Mouse (Mus musculus) embryonic stem cell, embryonic (primary cell): ENCODE measurements around the gene Sprn.

Experiments
- CTCF ChIA-PET, 4 experiments: fragments of 300-600 bp in 2 of 4; fragments of 350-600 bp in 2 of 4; sonication (Branson Sonifier 250); formaldehyde crosslinking; loops; one replicate each; lab custom pipeline; 2022; ENCODE audit warnings: inconsistent platforms in 2 of 4; lab: Charles Lee
- POLR2A ChIA-PET, 4 experiments: fragments of 300-600 bp in 2 of 4; fragments of 350-600 bp in 2 of 4; sonication (Branson Sonifier 250); formaldehyde crosslinking; loops; one replicate each; lab custom pipeline; 2022; ENCODE audit warnings: antibody characterized with exemption in 4 of 4, inconsistent platforms in 1 of 4; lab: Charles Lee

Gene Sprn

DNA sequence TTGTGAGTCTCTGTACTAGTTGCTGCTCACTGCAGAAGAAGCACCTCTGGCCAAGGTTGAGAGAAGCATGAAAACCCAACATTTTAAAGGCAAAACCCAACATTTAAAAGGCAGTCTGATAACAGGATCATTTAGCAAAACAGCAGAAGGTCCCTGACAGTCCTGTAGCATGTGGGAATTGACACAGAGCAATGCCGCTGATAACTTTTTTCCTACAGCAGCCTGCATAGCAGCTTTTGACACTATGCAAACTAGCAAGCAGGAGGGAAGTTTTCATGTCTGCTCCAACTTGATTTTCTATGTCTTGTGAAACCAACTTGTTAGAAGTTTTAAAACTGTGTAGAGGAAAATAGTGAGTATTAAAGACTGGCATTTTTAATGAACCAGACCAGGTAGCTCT, 30.3 kb downstream of the Sprn start:
- CTCF ChIA-PET, result interaction anchor here in 3 of 4 experiments (1.0 to 2.0 kb wide), 4 partner anchors 7 to 20 kb away, joined by 3 to 9 read pairs (median 4); partner anchors contain the start of gene Echs1 (in 1 of the 3)
- POLR2A ChIA-PET, result interaction anchor here in 3 of 4 experiments (0.5 to 6.1 kb wide), 18 partner anchors 8 to 186 kb away, joined by 3 to 66 read pairs (median 8); partner anchors contain the start of genes Echs1 (in 3 of the 3), Mtg1 (in 3 of the 3), Paox (in 3 of the 3) and Fuom (in 2 of the 3)

DNA sequence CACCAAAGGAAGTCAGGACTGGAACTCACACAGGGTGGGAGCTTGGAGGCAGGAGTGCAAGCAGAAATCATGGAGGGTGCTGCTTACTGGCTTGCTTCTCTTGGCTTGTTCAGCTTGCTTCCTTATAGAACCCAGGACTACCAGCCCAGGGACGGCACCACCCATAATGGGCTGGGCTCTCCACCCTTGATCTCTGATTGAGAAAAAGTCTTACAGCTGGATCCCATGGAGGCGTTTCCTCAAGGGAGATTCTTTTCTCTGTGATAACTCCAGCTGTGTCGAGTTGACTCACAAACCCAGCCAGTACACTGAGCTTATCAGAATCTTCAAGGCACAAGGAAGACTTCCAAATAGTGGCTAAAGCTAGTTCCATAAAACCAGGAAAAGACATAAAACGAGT, 31.9 kb downstream of the Sprn start:
- ChIA-PET CTCF (interaction anchor here in 2 of 4 experiments (0.6 to 2.7 kb wide), 3 partner anchors 18 to 800 kb away, joined by 3 to 8 read pairs (median 3); no protein-coding TSS in a partner anchor), POLR2A (interaction anchor here in 2 of 4 experiments (1.0 to 6.1 kb wide), 5 partner anchors 11 to 172 kb away, joined by 3 to 66 read pairs (median 4); partner anchors contain the start of genes Fuom (in 1 of the 2) and Mtg1 (in 1 of the 2))

DNA sequence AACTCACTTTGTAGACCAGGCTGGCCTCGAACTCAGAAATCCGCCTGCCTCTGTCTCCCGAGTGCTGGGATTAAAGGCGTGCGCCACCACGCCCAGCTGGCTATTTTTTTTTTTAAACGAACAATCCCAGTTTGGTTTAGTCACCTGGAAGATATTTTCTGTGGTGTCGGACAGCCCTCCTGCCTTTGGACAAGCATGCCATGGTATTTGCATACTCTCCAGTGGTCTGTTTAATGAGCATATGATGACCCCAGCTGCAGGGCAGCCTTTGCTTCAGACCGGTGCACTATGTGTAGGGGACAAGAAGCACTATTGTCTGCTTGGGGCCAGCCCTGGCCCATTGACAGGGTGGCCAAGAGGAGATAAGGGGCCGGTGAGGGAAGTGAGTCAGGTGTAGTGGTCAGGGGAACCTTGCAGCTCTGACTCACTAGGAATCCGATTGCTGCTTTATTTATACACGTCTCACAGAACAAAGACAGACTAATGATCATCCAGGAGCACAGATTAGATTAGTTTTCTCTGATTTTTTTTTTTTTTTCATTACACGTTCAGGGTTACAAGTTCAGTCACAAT, 33.3 kb downstream of the Sprn start:
- ChIA-PET CTCF (interaction anchor here in 2 of 4 experiments (0.7 to 2.7 kb wide), 2 partner anchors 20 to 31 kb away, joined by 3 to 8 read pairs; no protein-coding TSS in a partner anchor), POLR2A (interaction anchor here in 2 of 4 experiments (0.7 to 2.0 kb wide), 4 partner anchors 10 to 751 kb away, joined by 3 to 8 read pairs (median 5); partner anchors contain the start of genes Fuom (in 1 of the 2) and Mtg1 (in 1 of the 2))

DNA sequence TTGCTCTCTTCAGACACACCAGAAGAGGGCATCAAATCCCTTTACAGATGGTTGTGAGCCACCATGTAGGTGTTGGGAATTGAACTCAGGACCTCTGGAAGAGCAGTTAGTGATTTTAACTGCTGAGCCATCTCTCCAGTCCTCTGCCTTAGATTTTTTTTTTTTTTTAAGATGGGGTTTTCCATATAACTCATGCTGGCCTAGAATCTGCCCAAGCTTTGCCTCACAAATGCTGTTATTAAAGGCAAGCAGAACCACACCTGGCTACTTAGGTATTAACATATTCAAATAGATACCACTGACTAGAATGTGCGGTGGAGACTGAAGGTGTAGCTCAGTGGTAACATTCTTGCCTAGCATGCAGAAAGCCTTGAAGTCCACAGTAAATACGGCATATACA, 34.2 kb downstream of the Sprn start:
- ChIA-PET POLR2A (interaction anchor here in 2 of 4 experiments (0.6 to 2.0 kb wide), 4 partner anchors 10 to 651 kb away, joined by 3 to 8 read pairs (median 5); partner anchors contain the start of genes Fuom (in 1 of the 2) and Mtg1 (in 1 of the 2)), CTCF (interaction anchor here in 2 of 4 experiments (0.7 to 1.0 kb wide), 2 partner anchors 21 to 1371 kb away, joined by 3 read pairs; no protein-coding TSS in a partner anchor)

DNA sequence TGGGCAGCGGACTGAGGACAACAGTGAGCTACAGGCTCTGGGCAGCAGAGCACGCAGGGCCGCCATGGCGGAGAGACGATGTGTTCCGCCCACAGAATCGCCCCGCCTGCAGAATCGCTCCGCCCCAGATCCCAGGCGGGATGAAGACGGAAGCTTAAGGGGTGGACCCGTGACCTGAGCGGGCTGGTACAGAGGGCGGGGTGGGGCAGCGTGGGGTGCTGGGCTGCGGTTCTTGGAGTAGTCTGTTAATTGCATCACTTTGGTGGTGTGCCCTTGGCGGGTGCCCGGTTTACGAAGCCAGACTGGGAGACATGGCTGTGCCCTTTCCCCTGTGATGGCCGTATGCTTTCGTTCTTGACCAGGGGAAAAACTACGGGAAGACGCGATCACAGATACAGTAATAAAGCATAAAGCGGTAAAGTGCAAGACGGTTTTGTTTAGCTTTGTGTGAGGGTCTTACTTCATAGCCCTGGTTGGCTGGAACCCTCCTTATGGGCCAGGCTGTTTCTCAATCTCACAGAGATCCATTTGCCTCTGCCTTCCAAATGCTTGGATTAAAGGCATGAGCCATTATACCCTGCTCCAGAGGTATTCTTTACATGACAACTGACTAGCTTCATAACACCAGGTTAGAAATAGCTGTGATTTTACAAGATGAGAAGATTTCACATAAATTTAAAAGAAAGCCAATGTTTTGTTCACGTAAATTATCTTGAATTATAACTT, 38.2 kb downstream of the Sprn start, which contains the start of gene Echs1:
TSS of gene Echs1 (minus strand) at position 148 of the 726 bp plus-strand sequence.
- POLR2A ChIA-PET, result interaction anchor here (0.5 to 7.3 kb wide), 54 partner anchors 8 to 1099 kb away, joined by 3 to 109 read pairs (median 4); partner anchors contain the start of genes Mtg1 (in 4 of the 4), Fuom (in 3 of the 4), Zfp941 (in 2 of the 4) and Gm45785 (in 1 of the 4)
- CTCF ChIA-PET, result interaction anchor here in 3 of 4 experiments (0.6 to 2.8 kb wide), 9 partner anchors 8 to 70 kb away, joined by 3 to 10 read pairs (median 4); partner anchors contain the start of gene Mtg1 (in 1 of the 3)

DNA sequence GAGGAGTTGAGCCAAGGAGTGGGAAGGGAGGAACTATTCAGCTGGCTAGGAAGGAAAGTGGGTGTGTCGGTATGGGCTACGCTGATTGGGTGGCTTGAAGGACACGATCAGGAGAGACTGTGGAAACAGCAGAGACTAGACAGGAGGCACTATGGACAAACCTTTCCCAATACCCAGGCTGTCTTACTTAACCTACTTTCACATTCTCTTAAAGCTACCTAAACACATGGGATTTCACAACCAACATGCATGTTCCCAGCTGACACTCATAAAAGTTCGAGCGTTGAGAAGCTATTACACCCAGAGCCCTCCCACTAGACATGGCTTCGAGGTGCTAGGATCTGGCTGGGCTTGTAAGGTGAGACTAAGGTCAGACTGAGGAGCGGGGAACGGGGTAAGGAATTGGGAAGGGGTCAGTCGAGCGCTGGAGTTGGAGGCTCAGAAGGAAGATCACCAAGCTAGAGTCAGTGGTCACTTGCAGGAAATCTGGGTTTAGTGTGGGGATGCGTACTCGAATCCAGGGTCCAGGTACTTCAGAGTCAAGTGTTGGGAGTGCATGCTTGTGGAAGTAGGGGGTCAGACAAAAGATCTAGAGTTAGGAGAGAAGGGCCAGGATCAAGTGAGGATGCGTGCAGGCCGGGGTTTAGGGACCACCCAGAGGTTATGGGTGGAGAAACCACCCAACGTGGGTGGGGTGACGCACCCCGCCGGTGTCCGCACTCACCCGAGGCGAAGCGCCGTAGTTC, 38.9 kb downstream of the Sprn start, which contains the start of gene Paox:
TSS of gene Paox (plus strand) at position 217 of the 746 bp plus-strand sequence.
- ChIA-PET CTCF (interaction anchor here in 3 of 4 experiments (0.5 to 2.8 kb wide), 9 partner anchors 9 to 788 kb away, joined by 3 to 10 read pairs (median 4); partner anchors contain the start of gene Mtg1 (in 1 of the 3)), POLR2A (interaction anchor here (0.5 to 7.3 kb wide), 49 partner anchors 8 to 1100 kb away, joined by 3 to 109 read pairs (median 5); partner anchors contain the start of genes Mtg1 (in 4 of the 4), Fuom (in 3 of the 4), Gm45785 (in 2 of the 4) and Zfp941 (in 2 of the 4))

DNA sequence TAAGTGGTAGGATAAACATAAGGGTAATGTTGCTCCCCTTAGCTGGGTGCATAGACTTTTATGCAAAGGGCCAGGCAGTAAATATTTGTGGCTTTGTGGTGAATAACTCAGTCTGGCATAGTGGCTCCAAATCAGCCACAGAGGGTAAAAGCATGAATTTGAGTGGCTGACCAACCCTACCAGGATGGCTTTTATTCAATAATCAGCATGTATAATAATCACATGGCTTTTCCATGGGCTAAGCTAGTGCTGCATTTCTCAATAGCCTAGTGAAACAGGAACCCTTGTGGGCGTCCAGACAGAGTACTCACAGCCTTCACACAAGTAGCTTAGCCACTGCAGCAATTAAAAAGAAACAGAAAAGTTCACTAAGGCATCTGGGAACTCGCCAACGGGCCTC, 42.7 kb downstream of the Sprn start:
- ChIA-PET POLR2A (interaction anchor here in 2 of 4 experiments (0.9 to 7.3 kb wide), 9 partner anchors 9 to 25 kb away, joined by 3 to 109 read pairs (median 3); partner anchors contain the start of genes Fuom (in 2 of the 2) and Mtg1 (in 1 of the 2)), CTCF (no interaction called here)

DNA sequence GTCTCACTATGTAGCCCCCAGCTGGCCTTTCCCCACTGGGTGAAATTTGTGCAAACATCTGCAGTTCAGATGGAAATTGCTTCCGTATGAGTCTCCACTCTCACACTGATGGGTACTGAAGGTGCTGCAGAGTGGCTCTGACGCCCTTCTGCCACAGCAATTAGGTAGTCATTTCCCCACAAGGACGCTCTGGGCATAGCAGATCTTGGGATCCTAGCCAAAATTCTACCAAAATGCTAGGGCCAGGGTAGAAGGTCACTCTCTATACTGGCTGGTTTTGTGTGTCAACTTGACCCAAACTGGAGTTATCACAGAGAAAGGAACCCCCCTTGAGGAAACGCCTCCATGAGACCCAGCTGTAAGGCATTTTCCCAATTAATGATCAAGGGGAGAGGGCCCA, 50.7 kb downstream of the Sprn start:
- POLR2A ChIA-PET, result interaction anchor here in 2 of 4 experiments (0.6 to 8.1 kb wide), 7 partner anchors 10 to 703 kb away, joined by 3 to 109 read pairs (median 15); partner anchors contain the start of genes Echs1 (in 2 of the 2), Mtg1 (in 2 of the 2) and Paox (in 2 of the 2)
- CTCF ChIA-PET, result interaction anchor here in 1 of 4 experiments (1.6 kb wide), 1 partner anchor 12 kb away, joined by 4 read pairs; the partner anchor contains the start of gene Echs1

DNA sequence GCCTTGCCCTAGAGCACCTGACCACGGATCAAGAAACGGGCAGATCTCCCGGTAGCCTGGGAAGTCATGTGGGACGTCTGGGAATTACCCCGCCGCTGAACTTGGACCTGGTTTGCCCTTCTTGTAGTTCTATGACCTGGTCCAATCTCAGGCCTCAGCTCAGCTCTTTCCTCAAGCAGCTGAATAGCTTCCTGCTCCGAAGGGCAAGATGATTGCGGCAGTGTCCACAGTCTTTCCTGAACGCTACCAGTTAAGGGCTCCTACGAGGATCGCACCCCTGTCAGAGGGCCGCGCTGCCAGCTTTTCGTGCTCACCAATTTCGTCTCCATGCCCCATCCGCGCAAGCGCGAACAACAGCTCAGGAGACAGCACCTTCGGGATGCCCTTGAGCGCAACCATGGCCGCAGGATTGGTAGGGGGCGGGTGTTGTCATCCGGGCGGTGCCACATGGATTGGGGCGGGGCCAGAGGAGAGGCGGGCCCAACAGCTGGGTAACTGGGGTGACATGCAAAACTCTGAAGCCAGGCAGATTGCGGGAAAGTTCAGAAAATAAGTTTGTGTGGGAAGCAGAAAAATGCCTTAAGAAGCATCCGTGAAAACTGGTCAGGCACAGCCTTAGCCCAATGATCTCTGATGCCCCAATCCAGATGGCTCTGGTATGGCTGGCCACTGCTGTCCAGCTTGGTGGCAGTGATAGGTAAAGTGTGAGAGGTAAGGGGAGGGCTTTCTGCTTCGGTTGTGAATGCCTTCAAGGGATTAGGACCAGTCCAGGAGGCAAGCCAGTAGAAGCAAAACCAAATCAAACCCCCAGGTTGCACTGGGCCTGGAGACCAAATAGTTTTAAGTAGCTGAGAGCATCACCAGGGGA, 52.5 kb downstream of the Sprn start, which contains the start of gene Fuom:
TSS of gene Fuom (minus strand) at position 449 of the 868 bp plus-strand sequence.
- CTCF ChIA-PET, result interaction anchor here in 2 of 4 experiments (0.7 to 1.6 kb wide), 6 partner anchors 14 to 703 kb away, joined by 3 to 6 read pairs (median 3); partner anchors contain the start of gene Echs1 (in 1 of the 2)
- POLR2A ChIA-PET, result interaction anchor here (0.5 to 8.1 kb wide), 33 partner anchors 9 to 1845 kb away, joined by 3 to 109 read pairs (median 4); partner anchors contain the start of genes Echs1 (in 3 of the 4), Mtg1 (in 3 of the 4), Paox (in 3 of the 4) and Bet1l (in 1 of the 4)

DNA sequence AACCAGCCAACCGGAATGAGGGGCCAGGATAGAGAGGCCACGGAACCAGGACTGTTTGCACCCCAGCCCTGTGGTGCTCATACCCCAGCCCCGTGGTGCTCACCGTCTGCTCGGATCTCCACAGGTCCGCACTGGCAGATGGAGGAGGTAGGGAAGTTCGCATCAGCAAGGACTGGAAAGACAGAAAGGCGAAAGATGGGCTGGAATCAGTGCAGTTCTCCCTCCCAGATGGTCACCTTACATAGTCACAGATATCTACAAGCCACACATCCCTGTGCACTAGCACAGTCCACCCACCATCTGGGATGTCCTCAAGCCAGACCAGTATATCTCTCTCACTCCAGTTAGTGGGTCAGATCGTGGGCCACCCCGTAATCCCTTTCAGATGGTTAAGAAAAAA, 53.2 kb downstream of the Sprn start:
- POLR2A ChIA-PET, result interaction anchor here (0.6 to 8.1 kb wide), 23 partner anchors 9 to 1114 kb away, joined by 3 to 109 read pairs (median 5); partner anchors contain the start of genes Echs1 (in 3 of the 4), Mtg1 (in 3 of the 4), Paox (in 3 of the 4) and Bet1l (in 1 of the 4)
- CTCF ChIA-PET, result interaction anchor here in 1 of 4 experiments (0.9 kb wide), 1 partner anchor 39 kb away, joined by 3 read pairs; no protein-coding TSS in a partner anchor
